Mouse (Mus musculus): ENCODE measurements around the gene Rap1gap. TPM values are rescaled to one million over a fixed set of nuclear protein-coding genes. Genes with fewer than 3 reads are reported as not detected.
A peak's percentile ranks its signal among the peaks of the same experiment; 100 is the strongest.

Rap1gap gene
- polyA plus RNA-seq (2014; fragmentation: Nextera tagmentation; extraction: Ambion mirVana) = 7.5 and 10.0 TPM in 2 replicates

DNA sequence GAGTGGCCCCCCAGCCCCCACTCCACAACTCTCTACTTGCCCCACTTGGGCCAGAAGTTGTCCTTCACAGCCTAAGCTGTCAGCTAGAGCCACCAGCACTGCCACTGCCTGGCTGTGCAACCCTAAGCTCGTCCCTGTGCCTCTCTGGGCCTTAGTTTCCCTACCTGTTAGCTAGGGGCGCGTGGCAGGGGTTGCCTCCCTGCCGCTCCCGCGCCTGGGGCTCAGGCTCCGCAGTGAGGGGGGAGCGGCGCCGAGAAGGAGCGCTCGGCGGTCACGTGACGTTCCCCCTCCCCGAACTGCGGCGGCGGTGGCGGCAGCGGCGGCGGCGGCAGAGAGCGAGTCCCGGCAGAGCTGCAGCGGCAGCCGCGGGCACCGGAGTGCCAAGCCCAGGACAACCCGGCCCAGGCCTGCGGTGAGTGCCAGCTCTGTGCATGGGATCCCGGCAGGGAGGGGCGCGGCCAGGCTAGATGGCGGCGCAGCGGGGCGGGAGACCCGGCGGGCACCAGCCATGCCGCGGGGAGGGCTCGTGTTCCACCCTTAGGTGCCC, at the start of gene Rap1gap:
Gene Rap1gap (plus strand): TSS at position 294 of the 547 bp plus-strand sequence.
- Histone ChIP-seq H3K27ac (ENCODE audit: low read depth, low read length) (no peak within 1 kb of the TSS), H3K4me2 (ENCODE audit: low read depth) (peak within 1 kb of the TSS; percentile 96), H3K36me3 (ENCODE audit: control insufficient read depth, insufficient read depth, low read length) (no peaks in the 10 kb centered on the region; the same call in 1 of the 2 replicates), H3K27me3 (ENCODE audit: control insufficient read depth, insufficient read depth, low read length) (peaks cover 27% of the 10 kb centered on the region), H3K9ac (ENCODE audit: low read length) (peak within 1 kb of the TSS; percentile 71), H3K4me3 (ENCODE audit: low read depth, low read length) (peak within 1 kb of the TSS; percentile 52), H3K4me1 (ENCODE audit: control insufficient read depth, insufficient read depth, low read length) (no peaks in the 10 kb centered on the region), H3K9me3 (ENCODE audit: control insufficient read depth, low read length) (no peaks in the 10 kb centered on the region)
- 1% methylated on average over 34 of the region's 44 CpGs for WGBS
- DNase-seq (ENCODE audit: low spot score) (peak; percentile 49), ATAC-seq (ENCODE audit: insufficient read depth, low FRiP score, low TSS enrichment) (peak; percentile 48; the same call in 1 of the 2 replicates)

DNA sequence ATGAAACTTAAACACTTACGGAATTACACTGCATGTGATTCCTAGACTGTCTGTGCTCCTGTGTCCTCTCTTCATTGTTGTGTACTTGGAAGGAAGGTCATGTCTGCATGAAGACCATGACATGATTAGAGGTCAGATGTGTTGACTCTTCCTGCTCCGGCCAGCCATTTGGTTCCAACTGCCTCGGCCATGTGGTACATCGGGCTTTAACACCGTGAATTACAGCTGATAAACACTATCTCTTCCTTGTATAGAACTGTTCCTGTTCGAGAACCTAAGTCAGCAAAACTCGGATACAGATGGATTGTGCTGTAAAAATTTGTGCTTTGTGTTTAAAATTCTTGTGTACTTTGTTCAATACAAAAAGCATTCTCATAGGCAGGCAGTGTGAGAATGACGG, 41.7 kb upstream of the Rap1gap start:
- WGBS = 93% methylated on average over 8 of the region's 8 CpGs
- no peak for DNase-seq (ENCODE audit: low spot score)
- H3K4me1 ChIP-seq (ENCODE audit: control insufficient read depth, insufficient read depth, low read length) = no peaks in the 10 kb centered on the region
- no peaks in the 10 kb centered on the region for H3K9me3 ChIP-seq (ENCODE audit: control insufficient read depth, low read length)
- H3K27me3 ChIP-seq (ENCODE audit: control insufficient read depth, insufficient read depth, low read length) = no peaks in the 10 kb centered on the region
- H3K36me3 ChIP-seq (ENCODE audit: control insufficient read depth, insufficient read depth, low read length) = peaks cover 21% of the 10 kb centered on the region
- no peak overlapping the region for H3K4me2 ChIP-seq (ENCODE audit: low read depth)
- no peak overlapping the region for H3K9ac ChIP-seq (ENCODE audit: low read length)
- no peak for ATAC-seq (ENCODE audit: insufficient read depth, low FRiP score, low TSS enrichment)
- H3K4me3 ChIP-seq (ENCODE audit: low read depth, low read length) = no peak overlapping the region
- H3K27ac ChIP-seq (ENCODE audit: low read depth, low read length) = no peak overlapping the region

DNA sequence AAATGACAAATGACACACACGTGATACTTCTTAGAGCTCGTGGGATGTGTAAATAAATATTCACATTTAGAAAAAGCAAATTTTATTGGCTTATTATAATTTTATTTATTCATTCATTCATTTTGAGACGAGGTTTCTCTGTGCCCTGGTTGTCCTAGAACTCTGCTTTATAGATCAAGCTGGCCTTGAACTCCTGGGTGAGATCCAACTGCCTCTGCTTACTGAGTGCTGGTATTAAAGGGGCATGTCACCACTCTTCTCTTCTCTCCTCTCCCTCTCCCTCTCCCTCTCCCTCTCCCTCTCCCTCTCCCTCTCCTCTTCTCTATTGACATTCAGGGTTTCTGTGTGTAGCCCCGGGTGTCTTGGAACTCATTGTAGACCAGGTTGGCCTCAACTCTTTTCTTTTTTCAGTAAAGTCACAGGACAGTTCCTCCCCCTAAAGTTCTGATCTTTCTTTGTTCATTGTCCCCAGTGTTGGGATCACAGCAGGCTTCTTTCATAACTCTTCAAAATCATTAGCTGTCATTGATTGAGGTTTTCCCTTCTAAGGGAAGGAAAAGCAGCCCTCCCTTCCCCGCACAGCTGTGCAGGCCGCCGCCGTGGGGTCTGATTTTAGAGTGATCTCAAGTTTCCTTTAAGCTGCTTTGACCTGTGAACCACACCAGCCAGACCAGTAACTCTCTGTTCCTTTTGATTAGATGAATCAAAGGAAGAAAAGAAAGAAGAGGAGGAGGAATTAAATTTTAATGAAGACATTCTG, 36.9 kb upstream of the Rap1gap start:
- Histone ChIP-seq H3K4me3 (ENCODE audit: low read depth, low read length) (no peak overlapping the region), H3K27me3 (ENCODE audit: control insufficient read depth, insufficient read depth, low read length) (no peaks in the 10 kb centered on the region), H3K9me3 (ENCODE audit: control insufficient read depth, low read length) (no peaks in the 10 kb centered on the region), H3K36me3 (ENCODE audit: control insufficient read depth, insufficient read depth, low read length) (peaks cover 25% of the 10 kb centered on the region), H3K27ac (ENCODE audit: low read depth, low read length) (no peak overlapping the region), H3K4me2 (ENCODE audit: low read depth) (no peak overlapping the region), H3K9ac (ENCODE audit: low read length) (no peak overlapping the region), H3K4me1 (ENCODE audit: control insufficient read depth, insufficient read depth, low read length) (no peaks in the 10 kb centered on the region)
- 71% methylated on average over 8 of the region's 8 CpGs for WGBS
- ATAC-seq (ENCODE audit: insufficient read depth, low FRiP score, low TSS enrichment) (no peak), DNase-seq (ENCODE audit: low spot score) (no peak)

DNA sequence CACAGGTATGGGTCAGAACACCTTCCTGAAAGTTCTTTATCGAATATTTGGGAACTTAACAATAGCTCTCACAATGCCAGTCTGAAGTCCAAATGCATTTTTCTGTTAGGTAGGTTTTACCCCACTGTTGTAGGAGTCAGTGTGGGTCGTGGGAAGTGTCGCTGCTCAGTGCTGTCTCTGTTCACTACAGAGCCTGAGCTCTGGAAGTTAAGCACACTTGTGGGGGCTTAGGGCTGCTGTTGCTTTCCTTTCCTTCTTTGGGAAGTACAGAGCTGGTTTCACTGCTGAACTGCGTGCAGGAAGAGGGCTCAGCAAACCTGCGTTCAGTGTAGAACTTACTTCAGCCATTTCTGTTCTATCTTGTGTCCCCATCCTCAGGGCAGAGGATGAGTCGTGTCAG, 36.1 kb upstream of the Rap1gap start:
- Histone ChIP-seq H3K27me3 (ENCODE audit: control insufficient read depth, insufficient read depth, low read length) (no peaks in the 10 kb centered on the region), H3K9ac (ENCODE audit: low read length) (no peak overlapping the region), H3K36me3 (ENCODE audit: control insufficient read depth, insufficient read depth, low read length) (peaks cover 23% of the 10 kb centered on the region), H3K4me1 (ENCODE audit: control insufficient read depth, insufficient read depth, low read length) (no peaks in the 10 kb centered on the region), H3K9me3 (ENCODE audit: control insufficient read depth, low read length) (no peaks in the 10 kb centered on the region), H3K27ac (ENCODE audit: low read depth, low read length) (no peak overlapping the region), H3K4me2 (ENCODE audit: low read depth) (no peak overlapping the region), H3K4me3 (ENCODE audit: low read depth, low read length) (no peak overlapping the region)
- ATAC-seq (ENCODE audit: insufficient read depth, low FRiP score, low TSS enrichment) = no peak
- DNase-seq (ENCODE audit: low spot score) = no peak
- 94% methylated on average over 6 of the region's 6 CpGs for WGBS

DNA sequence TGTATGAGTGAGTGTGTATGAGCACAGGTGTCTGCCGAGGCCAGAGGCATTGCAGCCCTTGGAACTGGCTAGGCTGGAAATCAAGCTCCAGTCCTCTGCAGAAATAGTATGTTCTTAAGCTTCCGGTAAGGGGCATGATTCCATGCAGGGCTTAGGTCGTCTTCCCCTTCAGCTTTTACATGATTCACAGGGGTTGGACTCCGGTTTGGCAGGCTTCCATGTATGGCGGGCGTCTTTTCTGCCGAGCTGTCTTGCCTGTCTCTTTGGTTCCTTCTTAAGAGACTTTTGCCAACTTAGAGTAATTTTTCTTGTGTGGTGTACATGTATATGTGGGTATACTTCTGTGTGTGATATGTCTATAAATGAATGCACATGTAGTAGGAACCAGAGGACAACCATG, 35.2 kb upstream of the Rap1gap start:
- 96% methylated on average over 7 of the region's 7 CpGs for WGBS

GRCm38 (mm10) chr4:137630153-137630552, 34.4 kb upstream of the Rap1gap start:
- 92% methylated on average over 2 of the region's 2 CpGs for WGBS
- DNase-seq (ENCODE audit: low spot score) (no peak), ATAC-seq (ENCODE audit: insufficient read depth, low FRiP score, low TSS enrichment) (no peak)
- no peaks in the 10 kb centered on the region for H3K9me3 ChIP-seq (ENCODE audit: control insufficient read depth, low read length)
- no peaks in the 10 kb centered on the region for H3K27me3 ChIP-seq (ENCODE audit: control insufficient read depth, insufficient read depth, low read length)
- no peaks in the 10 kb centered on the region for H3K4me1 ChIP-seq (ENCODE audit: control insufficient read depth, insufficient read depth, low read length)
- no peak overlapping the region for H3K9ac ChIP-seq (ENCODE audit: low read length)
- peaks cover 20% of the 10 kb centered on the region for H3K36me3 ChIP-seq (ENCODE audit: control insufficient read depth, insufficient read depth, low read length)
- H3K4me2 ChIP-seq (ENCODE audit: low read depth) = no peak overlapping the region
- H3K27ac ChIP-seq (ENCODE audit: low read depth, low read length) = no peak overlapping the region
- H3K4me3 ChIP-seq (ENCODE audit: low read depth, low read length) = no peak overlapping the region

More for the DNA sequence above, 35.2 kb upstream of the Rap1gap start:
- Histone ChIP-seq H3K36me3 (ENCODE audit: control insufficient read depth, insufficient read depth, low read length) (peaks cover 26% of the 10 kb centered on the region), H3K4me3 (ENCODE audit: low read depth, low read length) (no peak overlapping the region), H3K27me3 (ENCODE audit: control insufficient read depth, insufficient read depth, low read length) (no peaks in the 10 kb centered on the region), H3K4me1 (ENCODE audit: control insufficient read depth, insufficient read depth, low read length) (no peaks in the 10 kb centered on the region), H3K27ac (ENCODE audit: low read depth, low read length) (no peak overlapping the region), H3K4me2 (ENCODE audit: low read depth) (no peak overlapping the region), H3K9me3 (ENCODE audit: control insufficient read depth, low read length) (no peaks in the 10 kb centered on the region), H3K9ac (ENCODE audit: low read length) (no peak overlapping the region)
- ATAC-seq (ENCODE audit: insufficient read depth, low FRiP score, low TSS enrichment) = no peak
- no peak for DNase-seq (ENCODE audit: low spot score)

DNA sequence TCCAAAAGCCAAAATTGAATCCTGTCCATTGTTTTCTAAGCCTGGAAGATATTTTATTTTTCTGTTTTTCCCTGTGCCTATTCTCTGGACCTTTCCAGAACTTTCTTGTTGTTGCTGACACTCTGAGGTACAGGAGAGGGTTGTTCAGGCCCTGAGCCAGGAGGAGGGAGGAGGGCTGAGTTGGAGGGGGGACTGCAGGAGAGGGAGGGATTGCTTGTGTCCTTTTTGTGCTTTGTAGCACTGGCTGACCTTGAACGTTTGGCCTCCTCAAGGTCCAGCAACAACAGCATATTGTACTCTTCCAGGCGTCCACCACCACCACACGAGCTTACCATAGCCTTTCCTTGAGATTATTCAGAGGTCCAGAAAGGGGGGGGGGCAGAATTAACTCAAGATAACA, 32.9 kb upstream of the Rap1gap start:
- Histone ChIP-seq H3K27ac (ENCODE audit: low read depth, low read length) (no peak overlapping the region), H3K27me3 (ENCODE audit: control insufficient read depth, insufficient read depth, low read length) (no peaks in the 10 kb centered on the region), H3K4me3 (ENCODE audit: low read depth, low read length) (no peak overlapping the region), H3K9ac (ENCODE audit: low read length) (no peak overlapping the region), H3K36me3 (ENCODE audit: control insufficient read depth, insufficient read depth, low read length) (peaks cover 21% of the 10 kb centered on the region), H3K4me2 (ENCODE audit: low read depth) (no peak overlapping the region), H3K4me1 (ENCODE audit: control insufficient read depth, insufficient read depth, low read length) (no peaks in the 10 kb centered on the region), H3K9me3 (ENCODE audit: control insufficient read depth, low read length) (no peaks in the 10 kb centered on the region)
- no peak for ATAC-seq (ENCODE audit: insufficient read depth, low FRiP score, low TSS enrichment)
- DNase-seq (ENCODE audit: low spot score) = no peak
- 77% methylated on average over 3 of the region's 3 CpGs for WGBS

GRCm38 (mm10) chr4:137633394-137633793, 31.1 kb upstream of the Rap1gap start:
- Histone ChIP-seq H3K9ac (ENCODE audit: low read length) (no peak overlapping the region), H3K4me2 (ENCODE audit: low read depth) (no peak overlapping the region), H3K9me3 (ENCODE audit: control insufficient read depth, low read length) (no peaks in the 10 kb centered on the region), H3K4me1 (ENCODE audit: control insufficient read depth, insufficient read depth, low read length) (no peaks in the 10 kb centered on the region), H3K27me3 (ENCODE audit: control insufficient read depth, insufficient read depth, low read length) (no peaks in the 10 kb centered on the region), H3K36me3 (ENCODE audit: control insufficient read depth, insufficient read depth, low read length) (peaks cover 21% of the 10 kb centered on the region), H3K4me3 (ENCODE audit: low read depth, low read length) (no peak overlapping the region), H3K27ac (ENCODE audit: low read depth, low read length) (no peak overlapping the region)
- DNase-seq (ENCODE audit: low spot score) (no peak), ATAC-seq (ENCODE audit: insufficient read depth, low FRiP score, low TSS enrichment) (no peak)
- 89% methylated on average over 4 of the region's 4 CpGs for WGBS

GRCm38 (mm10) chr4:137636597-137636996, 27.9 kb upstream of the Rap1gap start:
- 89% methylated on average over 3 of the region's 3 CpGs for WGBS
- no peak overlapping the region for H3K27ac ChIP-seq (ENCODE audit: low read depth, low read length)
- DNase-seq (ENCODE audit: low spot score) (no peak), ATAC-seq (ENCODE audit: insufficient read depth, low FRiP score, low TSS enrichment) (no peak)
- H3K9me3 ChIP-seq (ENCODE audit: control insufficient read depth, low read length) = no peaks in the 10 kb centered on the region
- no peak overlapping the region for H3K9ac ChIP-seq (ENCODE audit: low read length)
- H3K4me3 ChIP-seq (ENCODE audit: low read depth, low read length) = no peak overlapping the region
- no peak overlapping the region for H3K4me2 ChIP-seq (ENCODE audit: low read depth)
- peaks cover 24% of the 10 kb centered on the region for H3K36me3 ChIP-seq (ENCODE audit: control insufficient read depth, insufficient read depth, low read length)
- no peaks in the 10 kb centered on the region for H3K27me3 ChIP-seq (ENCODE audit: control insufficient read depth, insufficient read depth, low read length)
- no peaks in the 10 kb centered on the region for H3K4me1 ChIP-seq (ENCODE audit: control insufficient read depth, insufficient read depth, low read length)
